Mouse (Mus musculus) limb, embryonic 11.5 days (tissue): ENCODE measurements around the gene Cptp. TPM values are rescaled to one million over a fixed set of nuclear protein-coding genes. Genes with fewer than 3 reads are reported as not detected.

Experiments used
- ATAC-seq: fragments of 200-750 bp; cut with Nextera tagmentation; 2 replicates; pipeline ENCODE4 v1.8.0; 2017; ENCODE audit warnings: low read depth; ENCODE audit not compliant: insufficient number of reproducible peaks, low FRiP score, low TSS enrichment
- DNase-seq: peaks from one replicate; pipeline ENCODE4 v3.0.0-alpha.2; 2015; ENCODE audit warnings: low spot score
- H3K27ac ChIP-seq: fragments of 300-500 bp; sonication (generic); replicated peaks from 2 replicates; pipeline ENCODE4 v1.5.1; 2014; ENCODE audit warnings: low read depth, mild to moderate bottlenecking, low read length
- H3K27me3 ChIP-seq: fragments of 300-500 bp; sonication (generic); 2 replicates; pipeline ENCODE4 v1.6.1; 2014; ENCODE audit warnings: mild to moderate bottlenecking, low read length, mixed read lengths; ENCODE audit not compliant: control insufficient read depth, insufficient read depth
- H3K36me3 ChIP-seq: fragments of 300-500 bp; sonication (generic); 2 replicates; pipeline ENCODE4 v1.6.1; 2014; ENCODE audit warnings: mild to moderate bottlenecking, low read length, moderate library complexity, mixed read lengths; ENCODE audit not compliant: control insufficient read depth, insufficient read depth
- H3K4me1 ChIP-seq: fragments of 300-500 bp; sonication (generic); 2 replicates; pipeline ENCODE4 v1.6.1; 2014; ENCODE audit warnings: low read length, mixed read lengths; ENCODE audit not compliant: control insufficient read depth, insufficient read depth
- H3K4me2 ChIP-seq: fragments of 300-500 bp; sonication (generic); 2 replicates; pipeline ENCODE4 v1.6.1; 2014; ENCODE audit warnings: low read depth, mild to moderate bottlenecking, moderate library complexity; ENCODE audit not compliant: severe bottlenecking
- H3K4me3 ChIP-seq: fragments of 300-500 bp; sonication (generic); 2 replicates; pipeline ENCODE4 v1.5.1; 2014; ENCODE audit warnings: low read depth, low read length
- H3K9ac ChIP-seq: fragments of 300-500 bp; sonication (generic); 2 replicates; pipeline ENCODE4 v1.6.1; 2014; ENCODE audit warnings: mild to moderate bottlenecking, low read length
- H3K9me3 ChIP-seq: fragments of 300-500 bp; sonication (generic); 2 replicates; pipeline ENCODE4 v1.6.1; 2016; ENCODE audit warnings: low read length; ENCODE audit not compliant: control insufficient read depth
- WGBS: fragments of 180-500 bp; shearing (Covaris S2); extraction: QIAGEN DNeasy Blood & Tissue Kit; methylation state at CpG from one replicate; pipeline ENCODE4 v1.1.7; 2014; 5-methylcytosine and 5-hydroxymethylcytosine counted together
- polyA plus RNA-seq: library from polyadenylated mRNA; unstranded; fragments of >200 nt; fragmentation: Nextera tagmentation; extraction: Ambion mirVana; gene quantifications from 2 replicates; pipeline ENCODE4 v1.2.1, GENCODE M21; 2014

Cptp gene
- polyA plus RNA-seq, 1 experiment from 2014 or later, result 20.4 TPM

GRCm38 (mm10) chr4:155854991-155855390 is 14.2 kb downstream of the Cptp start:
- Histone ChIP-seq H3K27ac (no peak overlapping the region), H3K4me2 (no peak overlapping the region), H3K27me3 (no peaks in the 10 kb centered on the region), H3K36me3 (peaks cover 2% of the 10 kb centered on the region; the same call in 1 of the 2 replicates), H3K4me3 (no peak overlapping the region), H3K9me3 (no peaks in the 10 kb centered on the region), H3K9ac (no peak overlapping the region), H3K4me1 (no peaks in the 10 kb centered on the region)
- DNase-seq (no peak), ATAC-seq (no peak)
- 95% methylated on average over 12 of the region's 12 CpGs for WGBS

- H3K4me2 ChIP-seq, result no peak overlapping the region
- no peak overlapping the region for H3K27ac ChIP-seq
- H3K36me3 ChIP-seq, result peaks cover 2% of the 10 kb centered on the region; the same call in 1 of the 2 replicates
- H3K9ac ChIP-seq, result no peak overlapping the region
- no peaks in the 10 kb centered on the region for H3K27me3 ChIP-seq
- ATAC-seq (no peak), DNase-seq (no peak)
- no peak overlapping the region for H3K4me3 ChIP-seq
- H3K4me1 ChIP-seq, result peaks cover 3% of the 10 kb centered on the region
- H3K9me3 ChIP-seq, result no peaks in the 10 kb centered on the region
- WGBS, result 90% methylated on average over 9 of the region's 9 CpGs
Measured at GRCm38 (mm10) chr4:155853421-155853820, 15.8 kb downstream of the Cptp start.

- DNase-seq, result no peak
- WGBS, result 83% methylated on average over 2 of the region's 2 CpGs
- H3K9me3 ChIP-seq, result no peaks in the 10 kb centered on the region
Measured at GRCm38 (mm10) chr4:155851951-155852411, 17.3 kb downstream of the Cptp start.

GRCm38 (mm10) chr4:155851368-155851767 is 17.9 kb downstream of the Cptp start:
- H3K27me3 ChIP-seq, result no peaks in the 10 kb centered on the region
- peaks cover 9% of the 10 kb centered on the region for H3K4me1 ChIP-seq
- no peak overlapping the region for H3K4me2 ChIP-seq
- no peak overlapping the region for H3K4me3 ChIP-seq
- H3K9me3 ChIP-seq, result no peaks in the 10 kb centered on the region
- no peak overlapping the region for H3K27ac ChIP-seq
- 94% methylated on average over 3 of the region's 3 CpGs for WGBS
- H3K9ac ChIP-seq, result no peak overlapping the region
- H3K36me3 ChIP-seq, result 0 out of 2 replicates have a peak, but pooled peaks cover 2% of the 10 kb centered on the region
- DNase-seq (no peak), ATAC-seq (no peak)

More at GRCm38 (mm10) chr4:155851951-155852411, 17.3 kb downstream of the Cptp start:
- H3K4me1 ChIP-seq, result peaks cover 9% of the 10 kb centered on the region
- ATAC-seq, result no peak
- no peaks in the 10 kb centered on the region for H3K27me3 ChIP-seq
- H3K4me3 ChIP-seq, result no peak overlapping the region
- 0 out of 2 replicates have a peak, but pooled peaks cover 2% of the 10 kb centered on the region for H3K36me3 ChIP-seq
- H3K9ac ChIP-seq, result no peak overlapping the region
- no peak overlapping the region for H3K27ac ChIP-seq
- H3K4me2 ChIP-seq, result no peak overlapping the region

- Histone ChIP-seq H3K4me3 (no peak overlapping the region), H3K9ac (no peak overlapping the region), H3K27ac (no peak overlapping the region), H3K27me3 (no peaks in the 10 kb centered on the region), H3K36me3 (no peaks in the 10 kb centered on the region), H3K9me3 (no peaks in the 10 kb centered on the region), H3K4me2 (no peak overlapping the region), H3K4me1 (peaks cover 9% of the 10 kb centered on the region)
- no peak for ATAC-seq
- WGBS, result 94% methylated on average over 3 of the region's 3 CpGs
- no peak for DNase-seq
Measured at GRCm38 (mm10) chr4:155849792-155850451, 19.3 kb downstream of the Cptp start.

- WGBS, result 87% methylated on average over 2 of the region's 2 CpGs
- Histone ChIP-seq H3K9me3 (no peaks in the 10 kb centered on the region), H3K4me3 (no peak overlapping the region), H3K27ac (no peak overlapping the region), H3K36me3 (no peaks in the 10 kb centered on the region), H3K9ac (no peak overlapping the region), H3K27me3 (no peaks in the 10 kb centered on the region), H3K4me1 (peaks cover 9% of the 10 kb centered on the region), H3K4me2 (no peak overlapping the region)
- ATAC-seq (no peak), DNase-seq (no peak)
Measured at GRCm38 (mm10) chr4:155849391-155849790, 19.8 kb downstream of the Cptp start.

GRCm38 (mm10) chr4:155848434-155849095 is 20.7 kb downstream of the Cptp start:
- no peaks in the 10 kb centered on the region for H3K9me3 ChIP-seq
- no peak for ATAC-seq
- no peaks in the 10 kb centered on the region for H3K36me3 ChIP-seq
- peak overlapping the region; percentile 85 for H3K4me2 ChIP-seq
- peak overlapping the region; percentile 22; the same call in 1 of the 2 replicates for H3K9ac ChIP-seq
- no peaks in the 10 kb centered on the region for H3K27me3 ChIP-seq
- no peak for DNase-seq
- H3K4me1 ChIP-seq, result peaks cover 9% of the 10 kb centered on the region
- 67% methylated on average over 7 of the region's 7 CpGs for WGBS
- peak overlapping the region; percentile 76 for H3K4me3 ChIP-seq
- H3K27ac ChIP-seq, result no peak overlapping the region

- H3K4me3 ChIP-seq, result peak overlapping the region; percentile 76
- H3K4me1 ChIP-seq, result peaks cover 9% of the 10 kb centered on the region
- WGBS, result 3% methylated on average over 67 of the region's 69 CpGs
- 0 out of 2 replicates have a peak overlapping the region, but pooled peaks have one; percentile 1 for H3K27ac ChIP-seq
- ATAC-seq (peak; percentile 48), DNase-seq (peak; percentile 63)
- H3K9me3 ChIP-seq, result no peaks in the 10 kb centered on the region
- no peaks in the 10 kb centered on the region for H3K27me3 ChIP-seq
- H3K36me3 ChIP-seq, result no peaks in the 10 kb centered on the region
- peak overlapping the region; percentile 85 for H3K4me2 ChIP-seq
- H3K9ac ChIP-seq, result peak overlapping the region; percentile 63
Measured at GRCm38 (mm10) chr4:155847591-155848352, 21.5 kb downstream of the Cptp start.
